Mouse (Mus musculus) retina, postnatal 7 days (tissue): ENCODE results near the gene Slc35c2.

ENCODE experiments used
- DNase-seq: peaks from one replicate; pipeline ENCODE4 v3.0.0-alpha.2; 2012; ENCODE audit warnings: low read depth, low spot score

Slc35c2 gene

DNA sequence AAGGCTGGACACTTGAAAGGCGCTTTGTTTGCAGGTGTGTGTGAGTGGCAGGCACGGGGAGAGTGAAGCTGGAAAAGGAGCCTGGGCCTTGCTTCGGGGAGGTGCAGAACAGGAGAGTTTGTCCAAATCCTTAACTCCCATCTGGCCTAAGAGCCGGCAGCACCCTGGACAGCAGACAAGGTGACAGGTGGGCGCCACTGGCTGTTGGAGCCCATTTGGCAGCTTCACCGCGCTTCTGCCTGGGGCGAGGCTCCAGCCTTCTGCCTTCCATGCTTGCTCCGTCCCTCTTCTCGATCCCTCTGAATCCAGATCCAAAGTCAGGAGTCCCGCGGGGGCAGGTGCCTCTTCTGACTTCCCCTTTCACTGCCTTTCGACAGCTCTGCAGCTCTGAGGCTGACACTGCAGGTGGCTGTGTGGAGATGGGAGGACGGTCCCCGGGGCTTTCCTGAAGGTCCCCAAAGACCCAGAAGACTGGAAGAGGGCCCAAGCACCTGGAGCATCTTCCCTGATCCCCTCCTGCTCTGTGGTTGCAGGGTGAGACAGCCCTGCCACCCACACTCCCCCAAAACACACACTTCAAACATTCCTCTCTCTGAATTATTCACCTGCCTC, 48.0 kb downstream of the Slc35c2 start:
- no peak for DNase-seq

DNA sequence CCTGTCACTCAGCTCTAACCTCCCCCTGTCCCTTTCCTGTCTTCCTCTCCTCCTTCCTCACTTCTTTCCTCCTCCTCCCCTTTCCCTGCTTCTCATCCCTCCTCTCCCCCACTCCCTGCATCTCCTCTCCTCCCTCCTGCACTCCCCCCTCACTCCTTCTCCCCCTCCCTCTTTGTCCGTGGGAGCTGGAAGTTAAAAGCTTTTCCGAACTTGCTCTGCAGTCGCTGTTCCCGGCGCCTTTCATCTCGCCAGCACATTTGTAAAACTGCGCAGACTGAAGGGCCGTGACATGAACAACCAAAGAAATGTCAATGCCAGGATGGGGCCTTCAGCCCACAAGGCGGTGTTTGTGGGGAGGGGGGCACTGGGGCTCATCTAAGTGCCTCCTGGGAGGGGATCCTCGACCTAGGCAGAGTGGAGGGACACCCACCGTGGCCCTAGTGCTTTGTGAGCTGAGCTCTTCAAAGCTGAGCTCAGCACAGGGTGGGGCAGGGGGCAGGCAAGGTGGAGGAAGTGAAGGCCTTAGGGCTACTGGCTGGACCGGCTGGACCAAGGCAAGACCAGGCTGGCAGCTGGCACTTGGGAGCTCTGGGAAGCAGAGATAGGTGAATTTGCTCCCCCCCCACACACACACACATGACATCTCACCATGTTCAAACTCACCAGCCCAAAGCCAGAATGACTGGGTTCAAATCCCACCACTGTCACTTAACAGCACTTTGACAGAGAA, 49.1 kb downstream of the Slc35c2 start:
- DNase-seq, result no peak

DNA sequence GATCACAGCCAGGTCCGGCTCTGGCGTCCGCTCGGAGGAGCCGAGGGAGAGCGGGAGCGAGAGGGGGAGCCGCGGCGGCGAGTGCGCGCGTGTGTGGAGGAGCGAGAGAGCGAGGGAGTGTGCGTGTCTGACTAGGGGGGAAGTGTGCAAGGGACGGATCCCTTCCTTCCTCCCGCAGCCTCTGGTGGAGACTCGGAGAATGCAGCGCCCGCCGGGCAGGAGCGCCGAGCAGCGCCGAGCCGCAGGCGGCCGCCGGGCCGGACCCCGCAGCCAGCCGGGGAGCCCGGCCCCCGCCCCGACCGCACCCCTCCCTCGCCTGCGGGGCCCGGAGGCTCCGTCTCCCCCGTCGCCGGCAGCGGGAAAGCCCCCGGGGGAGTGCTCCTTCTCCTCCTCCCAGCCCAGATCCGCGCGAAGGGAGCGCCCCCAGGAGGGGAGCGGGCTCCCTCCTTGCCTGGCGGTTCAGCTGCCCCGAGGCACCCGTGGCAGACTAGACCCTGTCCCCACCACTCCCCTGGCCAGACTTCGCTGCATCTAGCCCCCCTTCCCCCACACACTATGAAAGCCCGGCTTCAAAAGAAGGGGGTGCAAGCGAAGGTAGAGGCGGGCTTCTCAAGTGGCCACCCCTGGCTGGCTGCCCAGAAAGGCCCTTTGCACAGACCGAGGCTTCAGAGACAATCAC, 52.9 kb downstream of the Slc35c2 start, which contains the start of gene Cdh22:
Cdh22 (minus strand) TSS at position 241 of the 679 bp plus-strand sequence.
- DNase-seq, result peak; percentile 56

DNA sequence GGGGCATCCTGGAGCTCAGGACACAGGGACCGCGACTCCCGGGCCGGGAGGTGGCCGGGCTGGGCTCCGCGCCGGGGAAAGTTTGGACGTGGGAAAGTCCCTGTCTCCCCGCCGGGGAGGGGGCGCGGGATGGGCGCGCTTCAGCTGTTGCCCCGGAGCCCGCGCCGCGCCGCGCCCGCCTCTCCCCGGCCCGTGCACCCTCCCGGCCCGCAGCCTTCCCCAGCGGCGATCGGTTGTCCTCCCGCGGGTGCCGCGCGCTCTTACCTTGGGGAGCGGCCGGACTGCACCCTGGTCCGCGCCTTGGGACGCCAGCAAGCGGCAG, 53.4 kb downstream of the Slc35c2 start:
- DNase-seq, result no peak

DNA sequence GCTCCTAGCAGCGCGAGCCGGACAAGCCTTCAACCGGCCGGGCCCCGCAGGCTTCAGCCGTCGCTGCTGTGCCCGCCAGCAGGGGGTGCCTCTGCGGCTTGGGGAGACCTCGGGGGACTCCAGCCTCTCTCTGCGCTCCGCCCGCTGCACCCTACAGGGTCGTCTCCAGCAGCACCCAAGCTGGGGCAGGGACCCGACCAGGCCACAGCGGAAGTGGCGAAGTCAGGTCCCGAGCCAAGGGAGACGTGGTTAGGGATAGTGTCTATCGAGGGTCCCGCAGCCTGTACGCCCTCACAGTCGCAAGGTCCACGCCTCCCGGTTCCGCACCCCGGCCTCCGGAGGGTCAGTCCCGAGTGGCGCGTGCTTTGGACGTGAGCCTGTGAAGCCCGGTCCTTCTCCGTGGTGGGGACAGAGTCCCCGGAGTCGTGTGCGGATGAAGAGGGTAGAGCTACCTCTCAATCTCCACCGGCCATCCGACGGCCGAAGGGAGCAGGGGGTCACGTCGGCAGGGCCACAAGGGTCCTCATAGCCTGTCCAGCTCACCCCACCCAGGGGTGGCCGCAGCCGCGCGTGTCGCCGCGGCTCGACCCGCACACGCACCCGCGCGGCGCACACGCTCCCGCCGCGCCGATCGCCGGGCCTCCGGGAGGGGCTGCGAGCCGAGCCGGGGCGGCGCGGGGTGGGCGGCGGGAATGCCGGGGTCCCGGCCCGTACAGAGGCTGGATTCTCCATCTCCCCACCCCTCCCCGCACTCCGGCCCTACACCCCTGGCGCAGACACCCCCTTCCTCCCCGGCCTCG, 54.0 kb downstream of the Slc35c2 start:
- no peak for DNase-seq

DNA sequence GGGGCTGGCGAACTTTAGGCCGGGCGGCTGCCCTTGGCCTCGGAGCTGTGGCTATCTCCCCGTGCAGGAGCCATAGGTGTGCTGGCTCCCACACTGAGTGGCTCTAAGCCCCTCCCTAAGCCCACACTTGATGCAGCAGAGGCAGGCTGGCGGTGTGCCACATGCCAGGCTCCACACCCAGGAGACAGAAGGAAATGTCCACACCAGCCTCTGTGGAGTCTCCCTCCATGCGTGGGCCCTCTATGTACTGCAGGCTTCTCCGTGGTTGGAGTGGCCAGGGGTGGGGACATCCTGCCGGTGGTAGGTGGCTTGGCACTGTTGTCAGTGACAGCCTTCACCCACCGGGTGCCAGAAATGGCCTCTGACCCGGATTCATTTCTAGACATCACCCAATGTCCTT, 58.6 kb downstream of the Slc35c2 start:
- no peak for DNase-seq
